Mouse (Mus musculus): Measurements from ENCODE around the gene Zfp750.

DNA sequence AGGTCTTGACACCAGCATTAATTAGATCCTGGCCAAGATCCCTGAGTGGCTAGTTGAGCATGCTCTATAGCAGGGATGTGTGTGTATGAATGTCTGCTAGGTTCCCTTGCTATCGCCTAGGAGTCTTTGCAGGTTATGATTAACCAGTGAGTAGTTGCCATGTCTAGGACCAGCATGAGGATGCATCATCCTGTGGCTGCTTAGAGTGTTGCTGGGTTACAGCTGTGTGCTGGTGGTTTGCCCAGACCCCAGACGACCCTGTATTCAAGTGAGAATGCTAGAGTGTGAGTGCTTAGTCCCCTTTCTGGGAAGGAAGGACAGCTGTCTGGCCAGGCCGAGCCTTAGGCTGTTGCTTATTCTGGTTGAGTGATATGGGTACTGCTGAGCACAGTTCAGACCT lies 39.4 kb upstream of the Zfp750 start:
- TF ChIP-seq CTCF (conservative IDR thresholded peaks at IDR 0.05; ENCODE audit: low read length) (no peak), POU5F1 (IDR thresholded peaks at IDR 0.05; ENCODE audit: borderline replicate concordance, low read length) (no peak), NANOG (IDR thresholded peaks at IDR 0.05; ENCODE audit: borderline replicate concordance, low read length) (no peak)
